Mouse (Mus musculus): Measurements from ENCODE around the gene Gm45234.

Gm45234 gene

DNA sequence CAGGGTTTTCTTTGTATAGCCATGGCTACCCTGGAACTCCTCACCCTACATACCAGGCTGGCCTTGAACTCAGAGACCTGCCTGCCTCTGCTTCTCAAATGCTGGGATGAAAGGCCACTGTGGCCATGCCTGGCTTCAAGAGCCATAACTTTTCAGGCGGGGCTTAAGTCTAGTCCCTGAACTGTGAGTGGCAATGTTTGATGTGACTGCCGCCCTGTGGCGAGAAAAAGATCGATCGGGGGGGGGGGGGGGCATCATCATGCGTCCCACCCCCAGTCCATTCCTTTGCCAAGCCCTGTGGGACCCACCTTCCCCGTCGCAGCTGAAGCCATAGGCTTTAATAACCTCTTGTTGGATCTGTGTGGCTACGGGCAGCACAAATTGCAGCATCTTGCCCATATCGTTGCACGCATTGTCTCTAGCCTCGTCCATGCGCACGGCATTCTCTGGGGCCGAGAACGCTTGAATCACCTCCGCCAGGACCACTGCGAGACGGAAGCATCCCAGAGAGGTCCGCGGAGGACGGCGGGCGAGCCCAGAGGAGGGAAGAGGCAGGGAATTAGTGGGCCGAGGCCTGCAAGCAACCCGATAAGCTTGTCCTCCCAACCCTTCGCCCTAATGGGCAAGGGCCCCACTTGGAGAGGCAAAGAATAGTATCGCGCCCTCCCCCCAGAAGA is 15.5 kb downstream of the Gm45234 start:
- no peak for DNase-seq (ENCODE audit: low spot score in 2 of 2)

DNA sequence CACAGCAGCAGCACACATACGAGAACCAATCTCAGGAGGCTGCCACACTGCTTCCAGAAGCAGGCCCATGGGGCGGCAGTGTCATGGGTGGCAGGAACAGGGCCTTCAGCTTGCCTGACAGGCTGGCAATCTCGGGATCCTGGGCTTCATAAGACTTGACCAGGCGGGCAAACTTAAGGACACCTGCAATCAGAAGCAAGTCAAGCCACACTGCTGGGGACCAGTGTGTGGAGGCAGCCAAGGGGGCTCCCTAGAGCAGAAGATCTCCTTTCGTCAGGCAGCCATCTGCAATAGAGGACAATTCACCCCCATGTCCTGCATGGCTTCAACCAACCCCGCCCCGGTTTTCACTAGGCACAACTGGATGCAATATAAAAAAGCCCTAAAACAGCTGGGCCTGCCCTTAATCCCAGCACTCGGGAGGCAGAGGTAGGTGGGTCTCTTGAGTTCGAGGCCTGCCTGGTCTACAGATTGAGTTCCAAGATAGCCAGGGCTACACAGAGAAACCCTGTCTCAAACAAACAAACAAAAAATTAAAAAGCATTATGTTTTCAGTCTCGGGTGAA is 16.5 kb downstream of the Gm45234 start:
- DNase-seq (ENCODE audit: low spot score in 2 of 2): no peak

DNA sequence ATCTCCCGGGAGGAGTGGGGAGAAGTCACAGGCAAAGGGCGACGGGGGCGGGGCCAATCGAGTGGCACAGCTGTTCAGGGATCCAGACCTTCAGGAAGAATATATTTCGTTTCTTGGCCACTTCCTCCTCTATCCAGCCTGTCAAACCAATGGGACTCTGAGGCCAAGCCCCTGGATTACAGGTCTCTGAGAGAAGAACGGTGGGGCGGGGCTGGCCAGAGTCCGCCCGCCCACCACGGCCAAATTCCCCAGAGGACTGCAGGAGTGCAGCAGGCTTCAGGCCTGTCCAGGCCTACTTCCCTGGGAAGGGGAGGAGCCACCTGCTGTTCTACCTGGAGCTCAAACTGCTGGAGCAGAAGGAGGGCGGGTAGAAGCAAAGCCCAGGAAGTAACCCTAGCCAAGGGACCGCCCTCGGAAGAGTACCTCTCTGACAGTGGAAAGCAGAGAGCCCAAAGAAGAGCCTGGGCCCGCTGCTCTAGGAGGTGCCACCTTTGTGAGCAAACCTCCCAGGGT is 17.3 kb downstream of the Gm45234 start, which contains the start of gene Ptpn6:
Ptpn6 (minus strand) TSS at position 204 of the 513 bp plus-strand sequence.
- DNase-seq (ENCODE audit: low spot score in 2 of 2): no peak

DNA sequence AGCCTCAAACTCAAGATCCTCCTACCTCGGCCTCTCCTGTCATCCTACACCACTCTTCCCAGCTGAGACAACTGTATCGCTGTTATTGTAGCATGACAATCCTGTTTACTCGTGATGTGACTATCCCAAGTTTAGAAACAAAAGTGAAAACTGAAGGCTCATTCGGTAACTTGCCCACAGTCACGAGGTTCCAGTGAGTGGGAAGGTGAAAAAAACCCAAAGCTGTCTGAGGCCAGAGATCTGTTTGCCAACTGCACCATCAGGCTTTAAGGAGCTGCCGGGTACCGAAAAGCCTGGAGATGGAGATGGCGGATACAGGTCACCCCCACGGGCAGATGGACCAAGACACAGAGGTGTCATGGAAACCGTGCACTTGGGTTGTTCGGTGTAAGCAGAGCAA is 18.8 kb downstream of the Gm45234 start:
- DNase-seq (ENCODE audit: low spot score in 2 of 2): peak in 1 of 2 experiments; percentile 55

DNA sequence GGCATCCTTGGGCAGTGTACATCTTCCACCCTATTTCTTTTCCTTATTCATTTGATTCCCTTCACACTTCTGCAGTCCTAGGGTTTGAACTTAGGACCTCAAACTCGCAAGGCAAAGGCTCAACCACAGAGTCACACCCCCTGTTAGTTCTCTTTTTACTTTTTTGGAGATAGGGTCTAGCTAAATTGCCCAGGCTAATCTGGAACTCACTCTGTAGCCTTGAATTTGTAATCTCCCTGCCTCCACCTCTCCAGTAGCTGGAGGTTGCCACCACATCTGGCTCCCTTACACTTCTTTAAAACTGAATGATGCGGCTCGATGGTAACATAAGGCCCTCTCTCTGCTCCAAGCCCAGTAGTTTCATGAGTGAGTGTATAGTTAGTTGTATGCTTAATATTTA is 21.4 kb downstream of the Gm45234 start:
- DNase-seq (ENCODE audit: low spot score in 2 of 2): no peak

DNA sequence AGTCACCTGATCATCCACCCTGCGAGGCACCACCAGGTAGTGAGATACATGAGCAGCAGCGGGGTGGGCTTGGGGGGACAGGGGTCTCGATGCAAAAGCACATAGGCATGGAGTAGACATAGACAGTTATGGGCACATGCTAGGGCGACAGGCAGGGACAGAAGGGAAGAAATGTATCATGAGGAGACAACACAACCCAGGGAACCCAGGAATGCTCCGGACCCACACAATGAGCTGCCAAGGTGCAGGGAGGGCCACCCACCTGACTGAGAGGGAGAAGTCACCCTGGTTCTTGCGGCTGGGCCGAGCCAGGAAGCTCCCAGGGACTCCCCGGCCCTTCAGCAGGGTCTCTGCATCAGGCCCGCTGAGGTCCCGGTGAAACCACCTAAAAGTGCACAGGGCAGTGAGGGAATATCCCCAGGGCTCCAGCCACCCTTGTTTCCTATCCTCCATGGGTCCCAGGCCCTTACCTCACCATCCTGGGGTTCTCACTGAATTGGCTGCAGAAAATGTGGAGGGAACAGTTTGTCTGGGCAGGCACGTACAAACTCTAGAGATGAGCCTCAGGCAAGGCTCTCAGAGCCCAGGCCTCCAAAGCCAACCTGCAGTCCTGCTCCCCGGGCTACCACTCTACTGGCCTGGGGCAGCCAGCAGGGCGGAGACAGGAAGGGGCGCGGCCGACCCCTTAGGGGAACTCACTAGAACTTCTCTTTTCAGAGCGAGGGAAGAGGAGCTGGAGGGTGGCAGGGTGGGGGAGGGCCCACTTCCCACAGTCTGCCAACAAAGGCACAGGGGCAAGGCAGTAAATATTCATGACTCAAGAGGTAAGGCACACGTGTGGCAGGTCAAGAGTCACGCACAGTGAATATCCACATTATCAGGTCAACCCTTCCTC is 23.1 kb downstream of the Gm45234 start:
- DNase-seq (ENCODE audit: low spot score in 2 of 2): no peak

DNA sequence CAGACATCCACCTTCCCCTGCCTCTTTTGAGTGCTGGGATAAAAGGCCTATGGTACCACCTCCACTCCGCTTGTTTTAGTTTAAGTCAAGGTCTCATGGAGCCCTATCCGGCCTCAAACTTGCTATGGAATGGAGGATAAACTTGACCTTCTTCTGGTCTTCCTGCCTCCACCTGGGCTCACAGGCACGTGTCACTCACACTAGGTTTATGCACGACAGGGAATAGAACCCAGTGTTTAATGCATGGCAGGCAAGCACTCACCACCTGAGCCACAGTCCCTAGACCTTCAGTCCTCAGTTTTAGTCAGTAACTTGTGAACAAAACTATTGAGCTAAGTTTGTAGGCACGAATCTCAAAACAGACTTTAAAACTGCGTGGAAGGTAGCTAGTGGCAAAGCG is 24.8 kb downstream of the Gm45234 start:
- no peak for DNase-seq (ENCODE audit: low spot score in 2 of 2)

DNA sequence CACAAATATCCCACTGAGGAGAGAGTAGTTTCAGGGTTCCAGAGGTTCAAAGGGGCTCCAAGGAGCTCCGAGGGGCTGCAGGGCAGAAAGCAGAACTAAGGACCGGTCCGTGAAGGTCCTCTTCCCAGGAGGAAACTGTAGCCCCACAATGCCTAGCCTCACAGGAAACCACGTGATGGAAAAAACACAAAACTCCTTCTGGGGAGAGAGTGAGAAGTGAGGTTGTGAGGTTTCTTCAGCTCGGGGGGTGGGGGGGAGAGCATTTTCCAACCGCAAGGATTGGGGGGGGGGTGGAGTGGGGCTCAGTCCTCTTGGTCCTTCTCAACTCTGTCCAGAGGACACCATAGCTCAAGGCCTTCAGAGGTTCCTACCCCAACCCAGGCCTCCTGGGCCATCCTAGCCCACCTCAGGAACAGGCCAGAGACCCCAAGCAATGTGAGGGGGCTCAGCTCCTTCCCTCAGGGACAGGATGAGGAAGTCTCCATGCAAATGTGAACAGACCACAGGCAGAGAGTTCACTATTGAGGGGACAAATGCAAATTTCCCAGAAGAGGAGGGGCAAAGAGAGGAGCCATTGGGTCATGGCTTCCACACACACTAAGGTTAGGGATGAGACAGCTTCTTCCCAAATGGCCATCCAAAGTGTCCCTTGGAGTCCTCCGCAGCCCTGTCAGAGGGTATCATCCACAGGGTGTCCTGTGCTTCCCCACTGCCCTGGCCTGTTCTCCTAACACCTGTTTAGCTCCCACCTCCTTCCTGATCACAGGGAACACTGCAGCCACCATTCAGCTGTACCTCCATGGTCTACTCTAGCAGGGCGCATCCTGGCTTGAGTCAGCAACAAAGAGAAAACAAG is 25.7 kb downstream of the Gm45234 start:
- no peak for DNase-seq (ENCODE audit: low spot score in 2 of 2)

DNA sequence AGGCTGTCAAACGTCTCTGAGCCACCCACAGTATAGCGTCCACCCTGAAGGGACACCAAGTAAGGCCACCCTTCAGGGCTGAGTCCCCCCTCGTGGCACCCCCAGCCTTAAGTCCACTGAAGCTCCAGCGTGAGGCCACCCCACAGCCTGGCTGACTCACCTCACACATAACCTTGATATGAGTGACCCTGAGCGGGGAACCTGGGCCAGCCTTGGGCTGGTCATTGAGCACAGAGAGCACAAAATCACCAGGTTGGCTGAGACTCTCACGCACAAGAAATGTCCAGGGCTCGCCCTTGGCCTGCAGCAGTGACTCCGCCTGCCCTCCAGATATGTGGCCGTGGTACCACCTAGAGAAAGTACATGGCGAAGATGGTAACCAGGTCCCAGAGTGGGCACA is 27.2 kb downstream of the Gm45234 start:
- no peak for DNase-seq (ENCODE audit: low spot score in 2 of 2)

DNA sequence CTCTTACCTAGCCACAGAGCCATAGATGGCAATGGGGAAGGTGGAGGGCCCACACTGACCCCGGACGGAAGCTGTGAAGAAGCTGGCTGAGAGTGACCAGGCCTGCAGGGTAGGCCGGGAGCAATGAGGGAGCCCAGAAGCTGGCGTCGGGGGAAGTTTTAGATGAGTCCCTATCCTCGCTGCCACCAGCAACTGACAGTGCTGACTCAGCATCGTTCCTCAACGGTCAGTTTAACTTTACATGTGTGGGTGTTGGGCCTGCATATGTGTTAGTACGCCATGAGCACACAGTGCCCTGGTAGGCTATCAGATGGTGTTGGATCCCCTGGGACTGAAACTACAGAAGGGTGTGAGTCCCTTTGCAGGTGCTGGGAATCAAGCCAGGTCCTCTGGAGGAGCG is 31.3 kb downstream of the Gm45234 start:
- DNase-seq (ENCODE audit: low spot score in 2 of 2): no peak

DNA sequence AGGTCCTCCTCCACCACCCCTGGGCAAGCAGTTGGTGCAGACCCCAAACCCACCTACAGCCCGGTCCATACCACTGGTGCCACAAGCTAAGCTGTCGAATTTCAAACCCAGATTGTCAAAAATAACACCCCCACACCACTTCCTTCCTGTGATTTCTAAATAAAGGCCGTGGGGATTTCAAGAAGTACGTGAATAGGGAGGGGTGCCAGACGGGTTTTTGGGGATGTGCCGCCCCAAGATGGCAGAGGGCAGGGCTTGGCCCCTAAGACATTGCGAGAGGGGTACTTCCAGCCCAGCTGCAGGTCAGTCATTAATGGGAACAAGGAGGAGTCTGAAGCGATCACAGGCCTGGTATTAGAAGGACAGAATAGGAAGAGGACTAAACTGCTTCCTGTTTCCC is 32.3 kb downstream of the Gm45234 start:
- no peak for DNase-seq (ENCODE audit: low spot score in 2 of 2)

DNA sequence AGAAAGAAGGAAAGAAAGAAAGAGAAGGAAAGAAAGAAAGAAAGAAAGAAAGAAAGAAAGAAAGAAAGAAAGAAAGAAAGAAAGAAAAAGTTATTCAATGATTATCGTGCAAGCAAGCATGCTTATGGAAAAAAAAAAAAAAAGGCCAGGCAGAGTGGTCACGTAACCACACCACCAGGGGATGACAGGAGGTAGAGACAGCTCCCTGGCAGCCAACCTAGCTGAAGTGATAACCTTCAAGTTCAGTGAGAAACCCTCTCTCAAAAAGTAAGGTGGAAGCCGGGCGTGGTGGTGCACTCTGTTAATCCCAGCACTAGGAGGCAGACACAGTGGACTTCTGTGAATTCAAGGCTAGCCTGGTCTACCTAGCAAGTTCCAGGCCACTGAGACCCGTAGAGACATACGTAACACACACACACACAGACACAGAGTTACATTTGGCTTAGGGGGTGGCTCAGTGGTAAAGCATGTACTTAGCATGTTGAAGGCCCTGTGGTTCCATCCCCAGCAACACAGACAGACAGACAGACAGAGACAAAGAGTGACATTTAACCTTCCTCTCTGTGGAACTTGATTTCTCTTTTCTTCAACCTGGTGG is 32.8 kb downstream of the Gm45234 start:
- no peak for DNase-seq (ENCODE audit: low spot score in 2 of 2)

DNA sequence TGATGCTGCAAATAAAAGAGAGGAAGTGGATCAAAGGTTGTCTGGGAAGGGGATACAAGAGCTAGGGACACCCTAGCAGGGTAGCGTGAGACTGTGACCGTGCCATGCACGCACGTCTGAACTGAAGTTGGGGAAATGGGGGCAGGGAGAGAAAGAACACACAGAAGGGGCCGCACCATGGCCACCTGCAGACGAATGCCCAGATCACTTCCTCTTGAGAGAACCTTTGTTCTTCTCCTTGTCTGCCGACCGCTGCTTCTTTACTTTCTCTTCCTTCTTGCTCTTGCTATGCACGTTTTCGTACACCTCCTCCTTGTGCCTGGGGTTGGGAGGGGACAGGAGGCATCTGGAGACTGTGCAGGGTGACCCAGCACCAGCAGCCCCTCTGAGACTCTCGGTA is 34.9 kb downstream of the Gm45234 start:
- DNase-seq (ENCODE audit: low spot score in 2 of 2): no peak

DNA sequence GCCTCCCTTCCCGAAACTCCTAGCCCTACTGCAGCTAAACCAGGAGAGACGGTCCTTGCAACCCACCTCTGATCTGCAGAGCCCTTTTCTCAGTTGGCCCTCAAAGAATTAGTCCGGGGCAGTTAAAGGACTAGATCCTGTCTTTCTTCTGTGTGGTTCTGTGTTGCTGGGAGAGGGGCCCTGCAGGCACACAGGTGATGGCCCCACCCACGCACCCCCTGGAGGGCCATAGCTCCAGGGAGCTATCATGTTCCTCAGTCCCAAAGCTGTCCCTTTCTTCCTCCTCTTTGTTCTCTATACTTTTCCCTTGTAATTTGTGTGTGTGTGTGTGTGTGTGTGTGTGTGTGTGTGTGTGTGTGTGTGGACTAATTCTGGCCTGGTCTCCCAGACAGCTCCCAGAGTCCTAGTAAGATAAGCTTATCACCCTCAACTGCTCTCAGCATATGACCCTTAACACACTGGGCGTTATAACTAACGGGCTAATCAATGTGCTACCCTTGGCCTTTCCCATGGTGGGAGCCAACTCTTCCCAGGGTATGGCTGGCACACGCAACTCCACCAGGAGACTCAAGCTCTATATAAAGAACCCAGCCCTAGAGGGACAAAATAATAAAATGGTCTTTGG is 36.4 kb downstream of the Gm45234 start:
- no peak for DNase-seq (ENCODE audit: low spot score in 2 of 2)

DNA sequence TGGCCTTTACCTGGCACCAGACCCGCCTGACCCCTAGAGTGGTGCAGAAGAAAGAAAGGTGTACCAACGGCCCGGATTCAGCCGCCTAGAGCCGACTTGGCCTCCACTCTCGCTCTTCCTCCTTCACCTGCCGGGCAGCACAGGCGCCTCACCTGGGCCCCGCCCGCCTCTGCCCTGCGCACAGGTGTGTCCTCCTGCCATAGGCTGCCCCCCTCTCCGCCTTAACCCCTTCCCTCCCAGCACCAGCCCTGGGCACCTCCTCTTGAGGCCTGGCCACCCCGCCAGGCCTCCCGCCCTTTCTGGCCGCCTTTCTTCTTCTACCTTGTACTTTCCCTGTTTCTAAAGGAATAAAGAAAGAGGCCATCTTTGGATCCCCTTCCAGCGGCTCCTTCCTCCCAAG is 37.1 kb downstream of the Gm45234 start:
- DNase-seq (ENCODE audit: low spot score in 2 of 2): no peak

DNA sequence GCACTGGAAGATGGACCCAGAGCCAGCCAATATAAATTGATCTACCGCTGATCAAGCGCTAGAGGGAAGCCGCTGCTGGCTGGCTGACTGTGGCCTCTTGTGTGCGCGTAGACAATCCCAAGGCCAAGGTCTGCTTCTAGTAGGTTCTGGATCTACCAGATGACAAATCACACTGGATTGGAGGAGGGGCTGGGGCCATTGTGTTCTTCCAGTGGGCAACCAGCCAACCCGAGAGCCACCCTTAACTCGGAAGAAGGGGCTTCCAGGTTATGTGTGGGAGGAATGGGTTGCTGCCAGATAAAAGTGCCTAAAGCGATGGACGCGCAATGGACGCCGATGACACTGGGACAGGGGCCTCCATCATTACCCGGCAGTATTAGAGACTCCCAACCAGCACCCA is 37.9 kb downstream of the Gm45234 start:
- no peak for DNase-seq (ENCODE audit: low spot score in 2 of 2)

DNA sequence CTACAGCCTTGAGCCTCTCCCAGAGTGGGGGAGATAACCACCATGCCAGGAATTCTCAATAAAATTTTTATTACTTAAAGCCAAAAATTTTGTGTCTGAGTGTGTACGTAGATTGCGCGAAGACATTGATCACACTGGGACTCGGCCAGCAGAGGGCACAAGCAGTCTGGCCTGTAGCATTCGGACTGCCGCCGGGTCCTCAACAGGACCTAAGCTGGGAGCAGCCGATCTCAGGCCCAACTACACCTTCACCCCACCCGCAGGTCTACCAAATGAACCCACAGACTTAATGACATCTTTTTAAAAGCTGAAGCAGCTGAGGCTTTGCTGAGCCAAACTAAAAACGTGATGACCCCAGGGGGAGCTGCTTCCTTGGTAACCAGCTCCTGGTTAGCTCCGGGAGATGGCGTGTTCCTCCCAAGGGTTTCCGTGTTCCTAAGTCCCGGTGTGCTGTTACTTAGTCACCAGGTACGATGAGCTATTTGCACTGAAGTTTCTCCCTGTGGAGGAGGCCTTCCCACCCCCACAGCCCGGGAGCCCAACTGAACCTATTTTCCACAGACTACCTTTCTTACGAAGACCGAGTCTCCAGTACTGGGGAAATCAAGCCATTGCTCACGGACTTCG is 38.8 kb downstream of the Gm45234 start:
- no peak for DNase-seq (ENCODE audit: low spot score in 2 of 2)

DNA sequence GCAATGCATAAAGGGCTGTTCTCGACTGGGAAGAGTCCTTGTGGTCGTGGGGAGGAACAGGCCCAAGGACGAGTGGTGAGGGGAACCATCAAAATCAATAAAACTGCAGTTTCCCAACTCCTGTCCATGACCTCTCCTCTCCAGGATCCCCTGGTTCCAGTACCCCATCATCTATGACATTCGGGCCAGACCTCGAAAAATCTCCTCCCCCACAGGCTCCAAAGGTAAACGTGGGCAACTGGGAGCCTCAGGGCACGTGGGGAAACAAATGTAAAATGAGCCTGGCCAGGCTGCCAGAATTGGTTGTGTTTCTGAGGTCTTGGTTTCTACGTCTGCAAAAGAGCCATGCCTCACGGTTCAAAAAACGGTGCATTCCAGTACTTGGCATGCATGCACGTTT is 42.9 kb downstream of the Gm45234 start:
- DNase-seq (ENCODE audit: low spot score in 2 of 2): no peak

DNA sequence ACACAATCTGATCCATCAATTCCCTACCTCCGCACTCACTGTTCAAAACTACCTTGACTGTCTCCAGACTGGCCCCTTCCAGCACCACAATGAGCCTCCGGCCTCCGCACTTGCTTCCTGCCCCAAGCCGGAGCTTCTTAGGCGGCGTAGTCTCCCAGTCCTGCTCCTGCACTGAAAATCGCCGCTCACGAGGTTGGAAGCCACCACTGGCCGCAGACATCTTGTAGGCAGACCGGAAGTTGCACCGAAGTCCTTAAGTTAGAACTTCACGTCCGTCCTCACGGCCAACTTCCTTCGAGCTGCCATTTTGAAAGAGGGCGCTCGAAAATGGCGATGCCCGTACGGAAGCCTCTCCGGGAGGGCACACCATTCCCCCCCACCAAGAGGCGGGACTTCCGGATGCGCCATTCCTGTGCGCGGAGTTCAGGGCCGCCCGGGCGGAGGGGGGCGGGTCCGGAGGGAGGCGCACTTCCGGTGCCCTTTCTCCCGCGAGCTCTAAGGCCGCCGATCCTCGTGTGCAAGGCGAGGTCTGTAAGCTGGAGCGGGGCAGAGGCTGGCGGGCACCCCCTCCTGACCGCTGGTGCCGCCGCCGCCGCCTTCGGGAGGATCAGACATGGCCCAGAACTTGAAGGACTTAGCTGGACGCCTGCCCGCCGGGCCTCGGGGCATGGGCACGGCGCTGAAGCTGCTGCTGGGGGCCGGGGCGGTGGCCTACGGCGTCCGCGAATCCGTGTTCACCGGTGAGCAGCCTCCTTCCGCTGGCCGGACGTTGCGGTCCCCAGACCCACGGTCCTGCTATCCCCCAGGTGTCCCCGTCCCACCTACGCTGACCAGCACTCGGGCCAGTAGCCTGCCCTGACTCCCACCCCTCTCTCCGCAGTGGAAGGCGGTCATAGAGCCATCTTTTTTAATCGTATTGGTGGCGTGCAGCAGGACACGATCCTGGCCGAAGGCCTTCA is 43.7 kb downstream of the Gm45234 start, which contains the start of the genes Emg1 and Phb2:
Emg1 (minus strand) TSS at position 355 of the 959 bp plus-strand sequence.
Phb2 (plus strand) TSS at position 513 of the 959 bp plus-strand sequence.
- DNase-seq (ENCODE audit: low spot score in 2 of 2): peak; percentile 98

All from frontal cortex, postnatal 36 days (tissue).